Mouse (Mus musculus) midbrain, postnatal 0 days (tissue): ENCODE results near the gene Nkx2-5. TPM values are rescaled to one million over a fixed set of nuclear protein-coding genes. Genes with fewer than 3 reads are reported as not detected.

Experiments
- ATAC-seq: fragments of 200-750 bp; cut with Nextera tagmentation; 2 replicates; pipeline ENCODE4 v1.8.0; 2017; ENCODE audit warnings: moderate number of reproducible peaks, mild to moderate bottlenecking, moderate TSS enrichment, moderate library complexity; ENCODE audit not compliant: low FRiP score
- DNase-seq: peaks from one replicate; pipeline ENCODE4 v3.0.0-alpha.2; 2015; ENCODE audit warnings: low spot score
- H3K27ac ChIP-seq: fragments of 300-500 bp; sonication (generic); 2 replicates; pipeline ENCODE4 v1.5.1; 2014; ENCODE audit warnings: low read depth, mild to moderate bottlenecking, low read length, mixed read lengths
- H3K27me3 ChIP-seq: fragments of 300-500 bp; sonication (generic); 2 replicates; pipeline ENCODE4 v1.6.1; 2014; ENCODE audit warnings: low read length, control low read depth, mixed read lengths; ENCODE audit not compliant: insufficient read depth
- H3K36me3 ChIP-seq: fragments of 300-500 bp; sonication (generic); 2 replicates; pipeline ENCODE4 v1.6.1; 2014; ENCODE audit warnings: low read length, control low read depth, mixed read lengths; ENCODE audit not compliant: insufficient read depth
- H3K4me1 ChIP-seq: fragments of 300-500 bp; sonication (generic); 2 replicates; pipeline ENCODE4 v1.6.1; 2014; ENCODE audit warnings: mild to moderate bottlenecking, control low read depth, antibody characterized with exemption, low read length, mixed read lengths; ENCODE audit not compliant: insufficient read depth
- H3K4me2 ChIP-seq: fragments of 300-500 bp; sonication (generic); 2 replicates; pipeline ENCODE4 v1.6.1; 2014; ENCODE audit warnings: low read depth, mild to moderate bottlenecking, low read length, mixed read lengths; ENCODE audit not compliant: poor library complexity, severe bottlenecking
- H3K4me3 ChIP-seq: fragments of 300-500 bp; sonication (generic); 2 replicates; pipeline ENCODE4 v1.5.1; 2014; ENCODE audit warnings: low read depth, mild to moderate bottlenecking, low read length, moderate library complexity
- H3K9ac ChIP-seq: fragments of 300-500 bp; sonication (generic); replicated peaks from 2 replicates; pipeline ENCODE4 v1.6.1; 2014; ENCODE audit warnings: mild to moderate bottlenecking, low read length, moderate library complexity, mixed read lengths; ENCODE audit not compliant: poor library complexity, severe bottlenecking
- H3K9me3 ChIP-seq: fragments of 300-500 bp; sonication (generic); 2 replicates; pipeline ENCODE4 v1.6.1; 2016; ENCODE audit warnings: low read length, control low read depth
- CTCF ChIP-seq: IDR thresholded peaks from 2 replicates; pipeline ENCODE4 v1.5.1; 2016; ENCODE audit warnings: antibody characterized with exemption, mild to moderate bottlenecking
- WGBS: fragments of 180-500 bp; shearing (Covaris S2); extraction: QIAGEN DNeasy Blood & Tissue Kit; methylation state at CpG from one replicate; pipeline ENCODE4 v1.1.7; 2014; 5-methylcytosine and 5-hydroxymethylcytosine counted together
- polyA plus RNA-seq: library from polyadenylated mRNA; unstranded; fragments of >200 nt; fragmentation: Nextera tagmentation; extraction: Ambion mirVana; gene quantifications from 2 replicates; pipeline ENCODE4 v1.2.1, GENCODE M21; 2015
- total RNA-seq: library from RNA; depleted of rRNA; stranded (reverse); fragments of >200 nt; gene quantifications from 2 replicates; pipeline ENCODE4 v1.2.3, GENCODE M21; 2014; rRNA removed

Nkx2-5 gene
- total and polyA plus RNA-seq, 2 experiments from 2014 or later, result not detected

- Histone ChIP-seq H3K4me2 (no peak overlapping the region), H3K27ac (no peak overlapping the region), H3K4me1 (no peaks in the 10 kb centered on the region), H3K4me3 (no peak overlapping the region), H3K36me3 (peaks cover 65% of the 10 kb centered on the region), H3K9ac (no peak overlapping the region), H3K9me3 (no peaks in the 10 kb centered on the region), H3K27me3 (no peaks in the 10 kb centered on the region)
- ATAC-seq (no peak), DNase-seq (no peak)
- WGBS, result 95% methylated on average over 8 of the region's 8 CpGs
- TF ChIP-seq CTCF, result no peak
Observed at GRCm38 (mm10) chr17:26789460-26790268, 55.1 kb downstream of the Nkx2-5 start.

DNA sequence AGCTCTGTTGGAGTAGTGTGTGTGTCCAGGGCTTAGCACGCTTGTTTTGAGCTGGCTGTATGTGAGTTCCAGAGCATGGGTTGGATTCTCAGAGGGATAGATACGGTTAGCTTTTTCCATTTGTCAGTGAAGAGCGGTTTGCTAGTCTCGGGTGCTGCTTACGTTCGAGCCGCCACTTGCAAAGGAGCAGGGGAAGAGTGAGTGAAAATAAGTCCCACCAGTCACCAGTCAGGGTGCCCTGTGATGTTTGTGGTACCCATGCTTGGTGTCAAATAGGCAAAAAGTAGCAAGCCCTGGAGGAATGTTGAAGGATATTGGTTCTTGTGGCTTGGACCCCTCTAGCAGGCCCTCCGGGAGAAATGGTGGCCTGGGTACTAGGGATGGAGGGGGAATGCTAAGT lies 55.8 kb downstream of the Nkx2-5 start:
- H3K4me3 ChIP-seq, result no peak overlapping the region
- H3K9me3 ChIP-seq, result no peaks in the 10 kb centered on the region
- ATAC-seq, result no peak
- peaks cover 72% of the 10 kb centered on the region for H3K36me3 ChIP-seq
- TF ChIP-seq CTCF, result no peak
- DNase-seq, result no peak
- no peak overlapping the region for H3K4me2 ChIP-seq
- no peak overlapping the region for H3K9ac ChIP-seq
- no peaks in the 10 kb centered on the region for H3K4me1 ChIP-seq
- H3K27ac ChIP-seq, result no peak overlapping the region
- WGBS, result 94% methylated on average over 8 of the region's 8 CpGs
- no peaks in the 10 kb centered on the region for H3K27me3 ChIP-seq

Other genes with a start within 250 kb of the Nkx2-5 start
- 45.0 and 85.3 TPM in 2 replicates for gene Atp6v0e, start 181.8 kb downstream of the Nkx2-5 start, total RNA-seq
- gene Atp6v0e, start 181.8 kb downstream of the Nkx2-5 start, polyA plus RNA-seq, result 80.6 and 86.8 TPM in 2 replicates
- 18.5 and 28.0 TPM in 2 replicates for gene Crebrf, start 129.4 kb downstream of the Nkx2-5 start, total RNA-seq
- gene Crebrf, start 129.4 kb downstream of the Nkx2-5 start, polyA plus RNA-seq, result 10.2 and 11.5 TPM in 2 replicates
- gene Bnip1, start 63.9 kb downstream of the Nkx2-5 start, total RNA-seq, result 48.2 and 56.8 TPM in 2 replicates
- 53.4 and 53.7 TPM in 2 replicates for gene Bnip1, start 63.9 kb downstream of the Nkx2-5 start, polyA plus RNA-seq
- gene Kifc5b, start 72.1 kb upstream of the Nkx2-5 start, total RNA-seq, result 1.9 and 4.7 TPM in 2 replicates
- 1.6 and 1.9 TPM in 2 replicates for gene Kifc5b, start 72.1 kb upstream of the Nkx2-5 start, polyA plus RNA-seq
- gene Phf1, start 88.0 kb upstream of the Nkx2-5 start, total RNA-seq, result 48.7 and 53.5 TPM in 2 replicates
- 32.8 and 35.8 TPM in 2 replicates for gene Phf1, start 88.0 kb upstream of the Nkx2-5 start, polyA plus RNA-seq
- 49.6 and 55.6 TPM in 2 replicates for gene Cuta, start 94.6 kb upstream of the Nkx2-5 start, total RNA-seq
- gene Cuta, start 94.6 kb upstream of the Nkx2-5 start, polyA plus RNA-seq, result 136 and 143 TPM in 2 replicates
- gene Syngap1, start 96.2 kb upstream of the Nkx2-5 start, total RNA-seq, result 77.0 and 90.3 TPM in 2 replicates
- gene Syngap1, start 96.2 kb upstream of the Nkx2-5 start, polyA plus RNA-seq, result 3.6 and 6.1 TPM in 2 replicates
- 16.1 and 19.4 TPM in 2 replicates for gene Zbtb9, start 128.2 kb upstream of the Nkx2-5 start, total RNA-seq
- 6.6 and 6.7 TPM in 2 replicates for gene Zbtb9, start 128.2 kb upstream of the Nkx2-5 start, polyA plus RNA-seq
- gene Bak1, start 184.0 kb upstream of the Nkx2-5 start, total RNA-seq, result 57.3 and 82.4 TPM in 2 replicates
- gene Bak1, start 184.0 kb upstream of the Nkx2-5 start, polyA plus RNA-seq, result 3.9 and 5.3 TPM in 2 replicates
- 4.5 and 4.7 TPM in 2 replicates for gene Itpr3, start 212.3 kb upstream of the Nkx2-5 start, total RNA-seq
- 0.39 and 0.90 TPM in 2 replicates for gene Itpr3, start 212.3 kb upstream of the Nkx2-5 start, polyA plus RNA-seq